Mouse (Mus musculus): ENCODE results near the gene Unc13c. TPM values are rescaled to one million over a fixed set of nuclear protein-coding genes. Genes with fewer than 3 reads are reported as not detected.

Unc13c gene
- total RNA-seq, 2 experiments from 2014 or later = 1.1 to 1.2 TPM

DNA sequence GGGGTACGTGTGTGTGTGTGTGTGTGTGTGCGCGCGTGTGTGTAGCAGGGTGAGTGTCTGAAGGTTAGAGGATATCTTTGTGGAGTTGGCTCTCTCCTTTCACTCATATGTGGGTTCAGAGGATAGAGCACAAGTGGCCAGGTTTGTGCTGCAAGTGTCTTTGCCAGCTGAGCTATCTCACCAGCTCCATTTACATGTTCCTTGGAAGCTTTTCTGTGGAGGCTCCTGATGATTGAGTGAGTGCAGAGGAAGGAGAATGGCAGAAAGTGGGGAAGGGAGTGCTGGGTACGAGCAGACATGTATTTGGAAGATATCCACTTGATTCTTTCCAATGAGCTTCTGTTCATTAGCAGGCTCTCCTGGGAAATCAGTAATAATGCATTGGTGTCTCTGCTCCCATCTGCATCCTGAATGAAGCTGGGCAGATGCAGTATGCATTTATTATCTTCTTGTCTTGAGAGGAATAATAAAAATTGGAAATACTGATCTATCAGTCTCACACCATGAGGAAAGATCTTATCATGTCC, 86.3 kb downstream of the Unc13c start:
- no peak for DNase-seq

DNA sequence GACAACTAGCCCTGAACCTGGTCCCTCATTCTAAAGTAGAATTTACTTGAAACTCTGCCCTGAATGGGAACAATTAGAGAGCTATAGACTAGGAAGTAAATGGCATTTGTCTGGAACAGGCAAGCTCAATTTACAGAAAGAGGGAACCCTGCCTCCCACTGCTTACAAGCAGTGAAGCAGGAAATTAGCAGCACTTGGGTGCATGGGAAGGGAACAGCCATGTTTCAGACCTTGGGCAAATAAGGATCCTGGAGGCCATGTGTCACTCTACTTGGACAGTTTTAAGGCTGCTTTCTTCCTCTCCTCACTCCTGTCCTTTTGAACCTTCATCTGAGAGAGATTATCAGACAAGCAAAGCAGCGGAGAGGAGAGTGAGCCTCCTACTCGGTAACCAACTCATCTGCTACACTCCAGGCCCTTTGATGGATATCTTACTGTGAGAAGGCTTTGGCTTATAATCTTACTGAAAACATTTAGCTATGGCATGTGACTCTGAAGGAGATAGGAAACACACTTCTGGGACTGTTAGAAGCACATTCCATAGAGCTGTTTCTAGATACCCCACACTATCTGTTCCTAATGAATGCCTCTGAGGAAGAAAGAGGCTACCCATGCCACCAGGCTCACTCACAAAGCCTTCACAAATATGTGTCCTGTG, 101.2 kb downstream of the Unc13c start:
- DNase-seq = no peak

DNA sequence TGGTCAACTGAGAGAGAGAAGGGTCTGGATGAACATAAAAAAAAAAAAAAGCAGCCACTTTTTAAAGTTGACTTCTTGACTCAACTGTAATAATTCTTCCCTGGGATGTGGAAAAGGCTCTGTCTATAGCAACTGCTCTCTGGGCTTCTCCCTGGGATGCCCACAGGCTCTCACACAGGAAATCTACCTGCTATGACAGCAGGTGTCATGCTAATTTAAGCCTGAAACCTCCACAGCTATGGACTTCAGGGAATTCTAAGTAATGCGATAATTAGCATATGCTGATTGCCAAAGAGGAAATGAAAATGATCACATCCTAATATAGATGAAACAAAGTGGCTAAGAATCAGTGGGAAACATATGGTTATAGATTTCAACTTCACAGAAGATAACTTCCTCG, 102.1 kb downstream of the Unc13c start:
- DNase-seq = no peak

DNA sequence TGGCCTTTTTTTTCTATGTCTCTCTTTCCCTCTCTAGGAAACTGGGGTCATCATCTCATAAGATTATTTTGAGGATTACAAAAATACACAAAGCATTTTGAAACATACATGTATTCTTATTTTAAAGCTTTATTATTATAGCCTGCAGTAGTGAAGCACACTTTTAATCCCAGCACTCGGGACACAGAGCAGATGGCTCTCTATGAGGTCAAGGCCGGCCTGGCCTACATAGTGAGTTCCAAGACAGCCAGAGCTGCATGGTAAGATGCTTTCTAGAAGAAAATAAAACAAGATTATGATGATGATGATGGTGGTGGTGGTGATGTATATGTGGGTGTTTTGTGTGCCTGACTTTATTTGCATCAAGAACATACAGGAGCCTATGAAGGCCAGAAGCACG, 109.3 kb downstream of the Unc13c start:
- DNase-seq = no peak

DNA sequence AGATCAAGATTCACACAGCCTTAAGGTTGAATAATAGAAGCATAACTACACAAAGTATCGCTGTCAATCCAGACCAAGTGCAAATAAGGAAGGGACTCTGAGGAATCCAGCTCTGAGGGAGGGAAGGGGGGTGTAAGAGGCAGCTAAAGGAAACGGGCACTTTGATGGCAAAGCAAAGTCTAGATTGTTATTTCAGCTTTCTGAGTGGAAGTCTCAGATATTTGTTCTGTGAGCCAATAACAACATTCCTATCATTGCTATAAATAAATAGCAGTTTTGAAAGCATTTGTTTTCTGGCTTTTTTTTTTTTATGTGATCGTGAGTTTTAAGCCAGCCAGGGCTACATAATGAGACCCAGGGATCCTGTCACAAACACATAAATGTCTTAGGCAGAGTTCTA, 114.5 kb downstream of the Unc13c start:
- no peak for DNase-seq

DNA sequence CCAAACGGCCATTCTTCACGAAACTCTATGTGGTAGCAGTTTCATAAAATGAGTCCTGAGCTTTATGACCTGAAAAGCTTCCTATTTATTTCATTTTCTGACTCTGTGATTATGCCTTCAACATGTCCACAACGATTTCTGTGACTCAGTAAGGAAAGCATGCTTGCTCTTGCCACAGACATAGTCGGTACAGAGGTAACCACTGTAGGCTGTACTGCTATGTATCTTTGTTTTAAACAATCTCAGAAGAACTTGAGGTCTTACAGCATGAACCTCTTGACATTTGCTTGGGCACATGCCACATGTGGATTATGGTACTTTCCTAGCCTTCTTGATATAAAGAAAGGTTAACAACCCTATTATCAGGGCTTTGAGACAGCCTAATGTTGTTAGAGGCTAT, 162.1 kb downstream of the Unc13c start:
- DNase-seq = no peak

DNA sequence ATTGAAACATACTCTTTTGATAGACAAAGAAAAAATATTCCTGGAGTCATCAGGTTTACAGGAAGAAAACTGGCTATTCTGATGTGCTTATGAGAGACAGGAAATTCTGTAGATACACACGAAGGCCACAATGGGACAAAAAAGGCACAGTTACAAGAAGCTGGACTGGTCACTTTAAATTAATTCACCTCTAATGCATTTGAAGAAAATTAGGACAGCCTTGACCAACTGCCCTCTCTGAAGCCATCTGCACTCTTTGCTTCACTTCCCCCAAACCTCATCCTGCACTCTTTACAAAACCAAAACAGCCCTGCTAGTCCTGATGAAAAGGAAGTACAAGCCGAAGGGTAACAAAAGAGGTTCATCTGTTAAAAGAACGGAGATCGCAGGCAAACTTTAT, 194.2 kb downstream of the Unc13c start:
- DNase-seq = no peak

DNA sequence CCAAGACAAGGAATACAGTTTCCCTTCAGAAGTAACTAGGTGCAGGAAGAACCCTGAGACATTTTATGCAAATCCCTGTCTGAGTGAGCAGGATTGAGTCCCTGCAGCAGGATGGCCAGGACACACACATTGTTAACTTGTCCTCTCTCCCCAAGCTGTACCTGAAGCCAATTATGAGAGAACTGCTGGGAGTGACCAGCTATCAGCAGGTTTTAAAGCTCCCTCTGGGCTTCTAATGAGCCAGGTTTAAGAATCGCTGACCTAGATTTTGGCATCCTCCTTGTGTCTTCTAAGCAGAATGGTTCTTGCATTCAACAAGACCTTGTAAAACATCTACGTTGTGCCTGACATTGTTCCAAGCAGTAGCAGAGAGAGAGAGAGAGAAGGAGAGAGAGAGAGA, 213.6 kb downstream of the Unc13c start:
- DNase-seq = no peak

DNA sequence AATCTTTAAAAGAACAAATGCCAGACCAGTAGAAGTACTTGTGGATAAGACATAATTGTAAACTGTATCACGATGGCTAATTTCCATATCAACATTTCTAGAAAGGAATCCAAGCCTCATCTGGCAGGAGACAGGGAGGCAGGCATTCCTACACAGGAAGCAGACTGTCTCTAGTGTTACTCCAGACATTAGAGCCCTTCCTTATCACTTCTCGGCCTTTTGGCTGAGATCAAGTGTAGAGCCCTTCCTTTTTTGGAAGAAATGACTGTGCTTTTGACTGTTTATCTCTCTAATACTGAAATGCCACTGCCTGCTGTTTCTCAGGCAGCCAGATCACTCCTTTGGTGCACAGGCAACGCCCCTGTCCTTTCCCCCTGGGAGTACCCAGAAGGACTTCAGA, 215.3 kb downstream of the Unc13c start:
- DNase-seq = no peak

DNA sequence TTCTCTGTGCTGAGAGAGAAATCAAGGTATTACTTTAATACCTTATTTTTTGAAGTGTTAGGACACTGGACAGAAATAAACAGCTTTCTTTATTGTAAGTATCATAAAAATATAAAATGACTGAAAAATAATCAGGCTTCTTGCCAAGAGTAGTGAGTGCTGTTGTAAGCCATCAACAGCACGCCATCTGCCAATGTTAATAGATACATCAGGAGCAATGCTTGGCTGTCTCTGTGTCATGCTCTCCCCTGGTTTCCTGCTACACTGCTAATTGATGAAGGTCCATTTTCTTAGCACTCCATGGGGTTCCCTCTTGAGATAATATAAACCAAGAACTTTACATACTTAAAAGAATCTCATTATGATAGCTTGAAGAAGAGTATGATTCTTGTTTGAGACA, 217.4 kb downstream of the Unc13c start:
- DNase-seq = no peak

DNA sequence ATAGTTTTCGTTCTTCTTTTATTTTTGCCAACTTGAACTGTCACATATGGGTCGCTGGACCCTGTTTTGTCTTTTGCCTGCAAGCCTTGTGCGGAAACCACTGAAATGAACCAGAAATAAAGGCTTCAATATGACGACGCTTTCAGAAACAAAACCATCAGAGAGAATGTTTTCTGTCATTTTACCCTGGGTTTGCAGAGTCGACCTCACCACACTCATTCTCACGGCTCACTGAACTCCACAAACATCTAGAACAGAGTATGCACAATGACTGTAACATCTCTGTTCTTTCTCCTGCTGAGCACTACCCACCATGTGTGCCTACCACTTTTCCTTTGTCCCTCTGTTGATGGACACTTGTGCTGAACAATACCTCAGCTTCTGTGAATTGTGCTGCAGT, 234.3 kb downstream of the Unc13c start:
- DNase-seq = no peak

DNA sequence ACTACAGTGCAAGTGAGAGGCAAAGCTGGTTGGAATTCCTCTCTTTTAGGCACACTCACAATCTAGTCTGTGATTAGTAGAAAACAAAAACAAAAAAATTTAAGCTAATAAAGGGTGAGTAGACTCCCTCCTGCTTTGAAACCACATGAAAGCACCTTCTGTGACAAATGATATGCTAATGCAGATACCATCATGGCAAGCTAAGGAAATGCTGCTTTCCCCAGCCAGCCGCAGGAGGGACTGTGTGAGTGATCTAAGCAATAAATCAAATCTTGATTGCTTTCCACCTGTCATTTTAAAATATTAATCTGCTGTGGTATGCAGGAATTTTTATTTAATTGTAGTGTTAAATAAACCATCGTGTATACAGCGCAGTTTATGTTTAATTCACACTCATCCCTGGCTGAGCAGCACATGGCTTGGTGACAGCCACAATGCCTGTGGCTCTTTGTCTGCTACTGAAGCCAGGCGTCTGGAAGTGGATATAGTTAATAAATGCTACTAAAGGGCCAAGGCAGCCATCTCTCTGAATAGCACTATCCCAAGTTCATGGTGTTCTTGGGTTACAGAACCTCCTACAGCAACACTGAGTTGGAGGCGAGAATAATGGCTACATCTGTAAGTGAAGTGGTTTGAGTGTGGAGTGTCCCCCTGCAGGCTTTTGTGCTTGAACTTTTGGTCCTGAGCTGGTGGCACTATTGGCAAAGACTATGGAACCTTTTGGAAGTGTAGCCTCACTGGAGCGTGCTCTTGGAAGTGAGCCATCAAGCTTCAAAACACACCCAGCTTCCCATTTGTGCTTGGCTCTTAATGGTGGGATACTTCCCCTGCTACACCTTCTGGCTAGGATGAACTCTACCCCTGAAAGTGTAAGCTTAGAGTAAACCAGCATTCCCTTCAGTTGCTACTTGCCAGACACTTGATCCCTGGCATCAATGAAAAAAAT, 242.8 kb downstream of the Unc13c start:
- DNase-seq = no peak

DNA sequence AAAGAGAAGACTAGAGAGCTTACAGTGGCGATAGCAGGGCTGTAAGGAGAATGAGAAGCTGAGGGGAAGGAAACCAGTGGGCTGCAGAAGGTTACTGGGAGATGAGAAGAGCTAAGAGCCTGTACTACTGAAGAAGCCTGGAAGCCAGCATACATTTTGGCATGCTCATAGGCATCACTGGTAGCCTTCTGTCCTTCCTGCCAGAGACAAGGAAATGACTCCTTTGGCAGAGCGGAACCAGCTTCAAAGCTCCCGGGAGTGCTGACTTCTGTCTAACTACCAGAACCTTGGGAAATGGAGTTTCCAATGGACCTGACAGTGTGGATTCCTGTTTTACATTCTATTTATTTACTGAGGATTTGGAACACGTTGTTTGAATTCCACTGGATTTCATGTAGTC, 244.0 kb downstream of the Unc13c start:
- DNase-seq = no peak

DNA sequence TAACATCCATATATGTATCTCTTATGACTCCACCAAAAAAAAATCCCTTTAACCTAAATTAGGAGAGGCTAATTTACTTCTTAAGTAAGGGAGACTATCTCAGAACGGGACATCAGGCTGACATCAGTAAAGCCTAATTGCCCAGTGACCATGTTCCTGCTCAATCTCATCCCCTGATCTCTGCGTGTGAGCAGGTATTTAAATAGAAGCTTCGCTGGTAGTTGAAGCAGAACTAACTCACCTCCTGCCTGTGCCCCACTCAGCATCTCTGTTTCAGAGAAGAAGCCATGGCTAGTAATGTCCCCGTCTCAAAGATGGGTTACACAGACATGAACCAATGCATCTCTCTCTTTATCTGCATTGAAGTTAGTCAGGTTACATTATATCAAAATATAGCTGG, 255.3 kb downstream of the Unc13c start:
- DNase-seq = no peak

DNA sequence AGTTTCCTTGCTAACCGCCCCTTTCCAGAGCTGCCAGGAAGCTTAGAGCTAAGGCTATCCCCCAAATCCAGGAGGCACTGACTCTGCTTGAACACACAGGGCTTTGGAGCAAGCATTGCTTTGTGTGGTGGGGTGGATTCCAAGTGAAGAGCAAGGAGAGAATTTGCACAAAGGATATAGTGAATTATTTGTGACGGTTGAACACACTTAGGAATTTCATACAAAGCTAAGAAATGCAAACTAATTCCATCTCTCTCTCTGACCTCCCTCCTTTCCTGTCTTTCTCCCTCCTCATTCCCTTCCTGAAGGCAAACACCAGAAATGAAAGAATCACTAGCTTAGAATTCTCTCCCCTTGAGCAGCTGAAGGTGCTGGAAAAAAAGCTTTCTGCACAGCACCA, 271.7 kb downstream of the Unc13c start:
- DNase-seq = no peak

DNA sequence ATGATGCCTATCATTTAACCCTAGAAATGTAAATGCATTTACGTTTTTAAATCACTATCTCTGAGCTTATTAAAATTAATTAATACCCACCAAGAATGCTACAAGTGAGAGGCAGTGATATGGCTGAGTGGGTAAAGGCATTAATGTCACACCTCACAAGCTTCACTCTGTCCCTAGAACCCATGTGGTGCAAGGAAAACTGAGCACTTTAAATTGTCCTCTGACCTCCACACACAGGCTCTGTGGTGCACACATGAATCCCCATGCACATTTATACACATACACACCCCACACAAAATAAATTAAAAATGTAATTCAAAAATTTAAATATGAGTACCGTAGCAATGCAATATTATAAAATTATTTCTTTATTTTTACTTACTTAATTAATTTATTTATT, 287.2 kb downstream of the Unc13c start:
- no peak for DNase-seq

DNA sequence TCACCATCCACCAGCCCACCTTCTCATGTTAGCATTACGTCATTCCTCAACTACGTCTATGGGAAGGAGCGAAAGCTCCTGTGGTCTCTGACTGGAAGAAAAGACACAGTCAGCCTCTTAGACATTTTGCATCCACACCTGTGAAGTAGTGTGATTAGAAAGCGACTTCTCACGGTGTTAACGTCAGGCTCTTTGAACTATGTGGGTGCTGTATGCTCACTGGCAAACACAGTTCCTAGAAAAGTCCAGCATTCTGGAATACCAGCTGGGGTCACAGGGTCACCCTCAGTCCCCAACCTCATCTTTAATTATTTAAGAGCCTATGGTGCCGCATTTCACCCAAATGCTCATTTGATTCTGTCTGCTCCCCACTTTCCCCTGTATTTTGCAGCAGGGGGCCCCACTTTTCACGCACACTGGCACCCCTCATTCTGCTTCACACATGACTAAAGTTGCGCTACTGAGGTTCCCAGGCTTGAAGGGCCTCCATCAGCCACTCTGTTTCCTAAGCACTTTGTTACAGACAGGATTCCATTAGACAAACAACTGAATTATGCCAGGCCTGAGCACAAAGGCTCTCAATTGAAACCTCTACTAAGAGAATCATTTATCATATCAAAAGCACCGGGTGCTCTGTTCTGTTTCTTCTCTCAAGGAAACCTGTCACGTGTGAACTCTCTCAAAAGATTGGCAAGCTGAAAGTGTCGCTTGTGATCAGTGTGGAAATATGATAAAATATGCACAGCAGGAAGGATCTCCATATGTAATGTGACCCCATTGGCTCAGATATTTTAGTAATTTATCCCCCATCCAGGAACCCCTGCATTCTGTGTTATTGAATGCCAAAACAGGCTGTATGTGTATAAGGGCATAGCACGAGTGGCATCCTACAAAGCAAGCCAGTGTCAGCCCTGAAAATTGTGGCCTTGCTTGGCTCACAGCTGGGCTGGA, 287.9 kb downstream of the Unc13c start:
- DNase-seq = no peak

DNA sequence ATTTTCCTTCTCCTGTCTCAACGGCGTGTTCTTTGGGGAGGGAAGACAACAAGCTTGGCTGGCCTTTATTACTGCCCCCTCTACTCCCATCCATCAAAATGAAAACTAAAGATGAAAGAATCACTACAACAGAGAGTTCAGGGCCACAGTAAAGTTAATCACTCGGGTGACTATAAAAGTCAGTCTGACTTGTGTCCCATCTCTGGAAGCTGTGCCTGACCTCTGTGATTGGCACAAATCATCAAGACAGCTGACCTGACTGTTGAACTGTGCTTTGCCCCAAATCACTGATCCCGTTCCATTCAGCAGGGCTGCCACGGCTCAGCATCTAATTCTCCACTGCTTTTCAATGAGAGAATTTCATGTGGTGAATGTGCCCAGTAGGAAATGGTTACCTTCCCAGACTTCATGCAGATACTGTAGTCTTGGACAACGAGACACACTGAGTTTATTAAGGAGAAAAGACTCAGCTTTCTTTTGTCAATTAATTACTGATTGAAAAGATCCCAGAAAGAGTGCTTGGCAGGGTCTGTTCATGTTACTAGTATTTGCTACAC, 297.0 kb downstream of the Unc13c start:
- peak; percentile 20 to 42 for DNase-seq

DNA sequence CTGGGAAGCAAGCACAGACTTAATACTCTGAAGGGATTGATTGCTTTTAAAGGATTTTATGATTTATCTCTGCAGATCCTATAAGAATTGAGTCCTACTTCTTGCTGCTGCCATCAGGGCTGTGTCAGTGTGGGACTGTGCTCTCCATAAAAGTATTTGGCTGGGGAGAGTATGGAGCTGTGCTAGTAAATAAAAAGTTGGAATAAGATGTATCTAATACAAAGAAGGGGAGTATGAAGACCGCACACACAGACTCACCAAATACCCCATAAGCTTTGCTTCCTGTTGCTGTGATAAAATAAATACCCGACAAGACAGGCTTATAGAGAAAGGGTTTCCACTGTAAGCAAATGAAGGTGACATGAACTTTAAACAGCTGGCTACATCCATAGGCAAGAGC, 298.7 kb downstream of the Unc13c start:
- no peak for DNase-seq

DNA sequence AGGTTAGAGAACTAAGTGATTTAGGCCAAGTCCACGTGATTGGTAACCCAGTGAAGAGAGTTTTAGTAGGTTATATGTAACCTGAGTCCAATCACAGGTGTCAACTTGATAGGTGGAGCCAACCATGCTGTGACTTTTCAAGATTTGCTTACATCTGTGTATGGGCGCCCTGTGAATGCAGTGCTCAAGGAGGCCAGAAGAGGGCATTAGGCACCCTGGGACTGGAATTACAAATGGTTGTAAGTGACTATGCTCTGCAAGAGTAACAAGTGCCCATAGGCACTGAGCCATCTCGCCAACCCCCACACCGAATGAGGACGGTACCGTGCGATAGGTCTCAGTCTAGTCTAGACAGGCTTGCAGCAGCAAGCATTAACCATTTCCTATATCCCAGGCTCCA, 305.9 kb downstream of the Unc13c start:
- no peak for DNase-seq

DNA sequence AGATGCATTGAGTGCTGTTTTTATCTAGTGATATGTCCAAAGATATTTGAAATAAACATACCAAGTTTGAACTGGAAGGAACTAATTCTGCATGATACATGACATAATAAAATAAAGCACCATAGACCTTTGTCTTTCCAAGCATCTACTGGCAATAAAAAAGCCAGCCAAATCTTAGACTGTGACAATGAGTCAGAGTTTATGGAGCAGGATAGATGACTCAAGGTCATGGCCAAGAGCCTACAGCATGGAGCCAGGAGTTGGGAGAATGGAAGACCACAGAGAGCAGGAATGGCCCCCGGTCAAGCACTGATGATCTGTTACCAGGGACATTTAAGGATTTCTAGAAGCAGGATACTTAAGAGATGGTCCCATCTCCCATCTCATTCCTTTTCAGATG, 319.7 kb downstream of the Unc13c start:
- DNase-seq = no peak

DNA sequence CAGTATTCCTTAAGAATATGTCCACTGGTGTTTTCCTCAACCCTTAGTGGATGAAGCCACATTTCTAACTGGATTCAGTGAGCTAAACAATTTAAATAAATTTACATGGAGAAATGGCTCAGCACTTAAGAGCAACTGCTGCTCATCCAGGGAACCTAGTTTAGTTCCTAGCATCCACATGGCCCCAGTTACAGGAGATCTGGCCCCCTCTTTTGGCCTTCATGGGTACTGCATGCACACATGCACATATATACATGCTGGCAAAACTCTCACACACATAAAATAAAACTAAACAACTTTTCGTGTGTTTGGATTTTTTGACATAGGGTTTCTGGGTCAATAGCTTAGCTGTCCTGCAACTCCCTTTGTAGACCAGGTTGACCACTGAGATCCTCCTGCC, 330.6 kb downstream of the Unc13c start:
- no peak for DNase-seq

All from adrenal gland, postnatal 36 days (tissue).